20 mouse cellular contexts compared by ENCODE assay signal in genomic region chr13:111616168-111617125, GRCm38 (mm10). TPM values are rescaled to one million over a fixed set of nuclear protein-coding genes. Genes with fewer than 3 reads are reported as not detected.
A peak's percentile ranks its signal among the peaks of the same experiment; 100 is the strongest.
DNase-seq lines count a peak whose midpoint lies in the region; ATAC-seq lines count a peak whose summit lies in the region.
"Had no signal": no experiment of that assay in that cellular context is flagged by ENCODE, and none has a peak within 500 bp of the region (broad histone marks: within the 10 kb centered on the region; RNA-seq: fewer than 3 reads in every experiment).

No protein-coding gene starts in this region.

- no peaks in the 10 kb centered on the region for H3K36me3 ChIP-seq in heart, embryonic 12.5 days
- H3K36me3 ChIP-seq: forebrain, embryonic 15.5 days; hindbrain, embryonic 12.5 days had no signal

- 72% methylated on average over 13 of the region's 13 CpGs for WGBS in heart, embryonic 12.5 days

- H3K9ac ChIP-seq in heart, embryonic 12.5 days, result no peak overlapping the region
- H3K9ac ChIP-seq: forebrain, embryonic 15.5 days; hindbrain, embryonic 12.5 days had no signal

- ATAC-seq in heart, embryonic 12.5 days (ENCODE audit: insufficient number of reproducible peaks, low FRiP score), result no peak
- no peak for ATAC-seq in inflammation-experienced regulatory T-cells, adult 6 months
- ATAC-seq: forebrain, embryonic 15.5 days had no signal

- no peak overlapping the region for H3K4me3 ChIP-seq in heart, embryonic 12.5 days
- H3K4me3 ChIP-seq: forebrain, embryonic 15.5 days; hindbrain, embryonic 12.5 days had no signal

- DNase-seq in adrenal gland, postnatal 10 days, result peak; percentile 36
- DNase-seq in adrenal gland, postnatal 4 days (ENCODE audit: low spot score in 2 of 2), result no peak
- peak; percentile 9 to 11 for DNase-seq in heart, adult 18-20 months
- DNase-seq in ovary, postnatal 36 days (ENCODE audit: low spot score), result peak; percentile 12
- DNase-seq in ovary, postnatal 14 days (ENCODE audit: low spot score), result no peak
- DNase-seq in layer of hippocampus, adult 11-12 months (ENCODE audit: low spot score), result no peak
- DNase-seq: adrenal gland, postnatal 25 days; kidney, adult 18-20 months; kidney, postnatal 4 days; lung, adult 2 months had no signal

- H3K4me2 ChIP-seq in heart, embryonic 12.5 days, result no peak overlapping the region
- H3K4me2 ChIP-seq: forebrain, embryonic 15.5 days; hindbrain, embryonic 12.5 days had no signal

- H3K4me1 ChIP-seq in heart, embryonic 12.5 days (replicated peaks), result no peaks in the 10 kb centered on the region
- H3K4me1 ChIP-seq: forebrain, embryonic 15.5 days; hindbrain, embryonic 12.5 days had no signal

- no peaks in the 10 kb centered on the region for H3K27me3 ChIP-seq in heart, embryonic 12.5 days (replicated peaks)
- H3K27me3 ChIP-seq: CH12.LX; forebrain, embryonic 15.5 days; hindbrain, embryonic 12.5 days had no signal

- no peak overlapping the region for H3K27ac ChIP-seq in heart, embryonic 12.5 days (ENCODE audit: poor library complexity, severe bottlenecking)
- H3K27ac ChIP-seq: forebrain, embryonic 15.5 days; hindbrain, embryonic 12.5 days had no signal

- 0 out of 2 replicates have a peak, but pooled peaks cover 3% of the 10 kb centered on the region for H3K9me3 ChIP-seq in heart, embryonic 12.5 days (replicated peaks)
- H3K9me3 ChIP-seq: forebrain, embryonic 15.5 days; hindbrain, embryonic 12.5 days had no signal

RNA-seq across cellular contexts. Expression of gene Gm10198, which starts 23.9 kb away (rescaled TPM):
- total RNA-seq in adrenal gland, postnatal 10 days (2021), result not detected
- not detected for total RNA-seq in adrenal gland, postnatal 4 days (2021)
- total RNA-seq in heart, adult 18-20 months (2021), result not detected
- polyA plus RNA-seq in heart, embryonic 12.5 days (2016; fragmentation: Nextera tagmentation; extraction: Ambion mirVana), result not detected in 2 replicates
- polyA plus RNA-seq in inflammation-experienced regulatory T-cells, adult 6 months (2017; shearing (Covaris generic)), result not detected
- total RNA-seq: adrenal gland, postnatal 25 days; CH12.LX; gastrocnemius, postnatal 4 days; megakaryocyte progenitor cell, adult 5-6 weeks; monocyte, adult 5-6 weeks had no signal
- polyA plus RNA-seq: forebrain, embryonic 15.5 days; hindbrain, embryonic 12.5 days; limb, embryonic 11.5 days; lung, adult 2 months; neural tube, embryonic 14.5 days had no signal

Comparison
In these comparisons a context has a peak if more than half of its experiments do, and no peak if none do; other contexts are left out.
1. DNase-seq: peak in adrenal gland, postnatal 10 days (single experiment), heart, adult 18-20 months (2 of 2) and ovary, postnatal 36 days (single experiment); none in adrenal gland, postnatal 4 days (0 of 2), ovary, postnatal 14 days (single experiment) and layer of hippocampus, adult 11-12 months (single experiment).